27 mouse cellular contexts compared by ENCODE assay signal in the genomic region with DNA sequence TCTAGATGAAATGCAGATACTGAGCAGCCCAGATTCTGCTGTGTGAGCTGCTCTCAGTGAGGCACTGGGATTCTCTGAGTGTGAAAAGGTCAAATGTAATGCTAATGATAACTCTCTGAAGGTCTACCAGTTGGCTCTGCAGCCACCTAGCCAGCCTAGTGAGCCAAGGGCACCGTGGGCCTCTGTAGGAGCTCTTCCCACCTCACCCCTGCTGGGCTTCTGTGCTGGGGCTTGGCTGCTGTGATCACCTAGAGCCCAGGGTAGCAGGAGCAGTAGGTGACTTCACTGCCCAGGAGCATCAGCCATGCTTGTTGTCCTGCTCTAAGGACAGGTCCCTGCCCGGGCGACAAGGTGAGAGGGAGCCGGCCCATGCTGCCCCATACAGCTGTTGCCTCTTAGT. TPM values are rescaled to one million over a fixed set of nuclear protein-coding genes. Genes with fewer than 3 reads are reported as not detected.
DNase-seq lines count a peak whose midpoint lies in the region; ATAC-seq and TF ChIP-seq lines count a peak whose summit lies in the region.
"Had no signal": no experiment of that assay in that cellular context is flagged by ENCODE, and none has a peak within 500 bp of the region (broad histone marks: within the 10 kb centered on the region; RNA-seq: fewer than 3 reads in every experiment).

No protein-coding gene starts in this region.

- no peak for ATAC-seq in kidney, embryonic 14.5 days (ENCODE audit: low FRiP score, low TSS enrichment)
- ATAC-seq: forebrain, embryonic 14.5 days; forebrain, postnatal 0 days; hindbrain, postnatal 0 days; inflammation-experienced regulatory T-cells, adult 6 months; Patski had no signal

- no peaks in the 10 kb centered on the region for H3K9me3 ChIP-seq in kidney, embryonic 14.5 days (ENCODE audit: control insufficient read depth, low read length)
- H3K9me3 ChIP-seq: embryonic facial prominence, embryonic 12.5 days; embryonic facial prominence, embryonic 15.5 days; G1E; heart, embryonic 13.5 days had no signal

- no peak for TF ChIP-seq POLR2A in kidney, adult 2 months (IDR thresholded peaks at IDR 0.05; ENCODE audit: low read depth, low read length)

- intact Hi-C loops in heart, postnatal 14 days (cut with DNase I): no loop called here

- TF ChIP-seq CTCF in kidney, adult 2 months (conservative IDR thresholded peaks at IDR 0.05; ENCODE audit: insufficient read depth, insufficient read length, low read depth, low read length): no peak

- H3K4me3 ChIP-seq in kidney, adult 2 months (ENCODE audit: insufficient read depth, low read depth, low read length): no peak overlapping the region
- no peak overlapping the region for H3K4me3 ChIP-seq in kidney, embryonic 14.5 days (ENCODE audit: low read length)
- H3K4me3 ChIP-seq: embryonic facial prominence, embryonic 12.5 days; embryonic facial prominence, embryonic 15.5 days; heart, embryonic 13.5 days had no signal

- H3K27ac ChIP-seq in kidney, adult 2 months (ENCODE audit: insufficient read depth, low read depth, low read length): no peak overlapping the region; the same call in 1 of the 2 replicates
- no peak overlapping the region for H3K27ac ChIP-seq in kidney, embryonic 14.5 days (ENCODE audit: low read depth, low read length)
- H3K27ac ChIP-seq: embryonic facial prominence, embryonic 12.5 days; embryonic facial prominence, embryonic 15.5 days; heart, embryonic 13.5 days; hindbrain, embryonic 14.5 days; hindbrain, postnatal 0 days had no signal

- 69% methylated on average over 4 of the region's 4 CpGs for WGBS in kidney, adult 2 months
- 93% methylated on average over 4 of the region's 4 CpGs for WGBS in kidney, embryonic 14.5 days

- no peak overlapping the region for H3K4me2 ChIP-seq in kidney, embryonic 14.5 days (replicated peaks; ENCODE audit: low read depth, low read length)
- H3K4me2 ChIP-seq: embryonic facial prominence, embryonic 12.5 days; embryonic facial prominence, embryonic 15.5 days; heart, embryonic 13.5 days; hindbrain, embryonic 14.5 days had no signal

- no peaks in the 10 kb centered on the region for H3K27me3 ChIP-seq in kidney, adult 2 months (replicated peaks; ENCODE audit: control insufficient read depth, insufficient read depth, low read length)
- no peaks in the 10 kb centered on the region for H3K27me3 ChIP-seq in kidney, embryonic 14.5 days (ENCODE audit: control insufficient read depth, insufficient read depth, low read length)
- H3K27me3 ChIP-seq: CH12.LX; embryonic facial prominence, embryonic 12.5 days; embryonic facial prominence, embryonic 15.5 days; heart, embryonic 13.5 days; Patski had no signal

- no peaks in the 10 kb centered on the region for H3K36me3 ChIP-seq in kidney, adult 2 months (ENCODE audit: control insufficient read depth, insufficient read depth, low read length)
- H3K36me3 ChIP-seq in kidney, embryonic 14.5 days (ENCODE audit: control insufficient read depth, insufficient read depth, low read length): no peaks in the 10 kb centered on the region; the same call in 1 of the 2 replicates

- no peak overlapping the region for H3K9ac ChIP-seq in kidney, embryonic 14.5 days (ENCODE audit: low read depth, low read length)
- H3K9ac ChIP-seq: embryonic facial prominence, embryonic 12.5 days; embryonic facial prominence, embryonic 15.5 days; forebrain, postnatal 0 days; heart, embryonic 13.5 days; hindbrain, embryonic 14.5 days had no signal

- H3K4me1 ChIP-seq in kidney, adult 2 months (ENCODE audit: control insufficient read depth, insufficient read depth, low read length): peaks cover 25% of the 10 kb centered on the region
- H3K4me1 ChIP-seq in kidney, embryonic 14.5 days (ENCODE audit: control insufficient read depth, insufficient read depth, low read length): no peaks in the 10 kb centered on the region

- DNase-seq in heart, adult 11 months: peak; percentile 86
- no peak for DNase-seq in heart, postnatal 14 days
- peak; percentile 31 for DNase-seq in kidney, adult 11 months
- no peak for DNase-seq in kidney, adult 2 months
- peak; percentile 27 to 46 for DNase-seq in kidney, postnatal 25 days
- peak; percentile 55 for DNase-seq in skeletal muscle tissue, adult 2 months (ENCODE audit: low read depth, low spot score)
- DNase-seq: adrenal gland, adult 2 months; adrenal gland, postnatal 14 days; B cell, adult 2 months; cerebellum, adult 11 months; cerebellum, adult 2 months; cerebellum, adult 9-11 months; cerebellum, postnatal 25 days; forebrain, postnatal 0 days; gastrocnemius, postnatal 36 days had no signal

RNA-seq across cellular contexts. Expression of a gene that starts 41.5 kb away (rescaled TPM):
- total RNA-seq in heart, postnatal 14 days (2021): under 1 TPM; 0.65 to 0.78 TPM
- polyA plus RNA-seq in kidney, adult 2 months (2012; rRNA removed): 9.8 and 10.1 TPM in 2 replicates
- polyA plus RNA-seq in kidney, embryonic 14.5 days (2014; fragmentation: Nextera tagmentation; extraction: Ambion mirVana): 6.8 and 9.0 TPM in 2 replicates
- total RNA-seq: common myeloid progenitor, adult 5-6 weeks had no signal

RNA-seq across cellular contexts. Expression of a gene that starts 50.8 kb away (rescaled TPM):
- total RNA-seq in heart, postnatal 14 days (2021): 1 to 10 TPM; 7.9 to 8.0 TPM
- 6.9 and 9.0 TPM in 2 replicates for polyA plus RNA-seq in kidney, adult 2 months (2012; rRNA removed)
- polyA plus RNA-seq in kidney, embryonic 14.5 days (2014; fragmentation: Nextera tagmentation; extraction: Ambion mirVana): 4.2 and 6.0 TPM in 2 replicates

Comparison
In these comparisons a context has a peak if more than half of its experiments do, and no peak if none do; other contexts are left out.
1. DNase-seq: peak in heart, adult 11 months (single experiment), kidney, adult 11 months (single experiment), kidney, postnatal 25 days (2 of 2) and skeletal muscle tissue, adult 2 months (single experiment); none in heart, postnatal 14 days (0 of 2) and kidney, adult 2 months (single experiment).